Mouse (Mus musculus): ENCODE results near the gene Spryd3.

Gene Spryd3

GRCm38 (mm10) chr15:102146882-102147281 lies 10.8 kb upstream of the Spryd3 start:
- peak; percentile 72 for DNase-seq (ENCODE audit: low spot score)

GRCm38 (mm10) chr15:102146089-102146488 lies 10.1 kb upstream of the Spryd3 start:
- DNase-seq (ENCODE audit: low spot score): no peak

DNA sequence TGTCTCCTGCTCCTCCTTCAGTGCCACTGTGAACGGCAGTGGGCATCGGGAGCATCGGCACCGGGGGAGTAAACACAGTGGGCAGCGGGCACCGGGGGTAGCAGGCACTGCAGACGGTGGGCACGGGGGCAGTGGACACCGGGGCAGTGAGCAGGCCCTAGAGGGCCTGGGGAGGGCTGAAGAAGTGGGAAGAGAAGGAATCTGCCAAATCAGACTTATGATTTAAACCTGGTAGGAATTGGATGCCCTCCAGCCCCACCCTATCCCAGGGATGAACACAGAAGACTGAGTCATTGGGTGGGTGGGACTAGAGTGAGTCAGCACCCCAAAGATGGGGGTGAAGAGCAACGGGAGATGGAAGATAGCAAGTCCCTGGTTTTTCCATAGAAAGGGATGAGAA lies 9.3 kb upstream of the Spryd3 start:
- no peak for DNase-seq (ENCODE audit: low spot score)

- no peak for DNase-seq (ENCODE audit: low spot score)
These were observed 8.7 kb upstream of the Spryd3 start for GRCm38 (mm10) chr15:102144726-102145125.

DNA sequence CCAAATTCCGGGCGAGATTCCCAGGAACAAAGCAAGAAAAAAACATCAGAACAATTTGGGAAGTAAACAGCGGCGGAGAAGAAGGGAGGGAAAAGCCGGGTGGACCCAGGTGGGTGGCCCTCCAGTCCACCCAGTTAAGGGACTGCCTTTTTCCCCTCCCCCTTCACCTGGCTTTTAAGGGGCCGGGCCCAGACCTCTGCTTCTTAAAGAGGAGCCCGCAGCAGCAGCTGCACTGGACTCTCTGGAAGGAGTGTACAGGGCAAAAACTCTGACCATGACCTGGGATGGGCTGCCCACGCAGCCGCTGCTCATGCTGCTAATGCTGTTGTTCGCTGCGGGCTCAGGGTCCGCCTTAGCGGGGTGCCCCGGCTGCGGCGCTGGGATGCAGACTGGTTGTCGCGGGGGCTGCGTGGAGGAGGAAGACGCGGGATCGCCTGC lies 8.3 kb upstream of the Spryd3 start, which contains the start of gene Igfbp6:
Igfbp6 (plus strand) TSS at position 89 of the 438 bp plus-strand sequence.
- no peak for DNase-seq (ENCODE audit: low spot score)

DNA sequence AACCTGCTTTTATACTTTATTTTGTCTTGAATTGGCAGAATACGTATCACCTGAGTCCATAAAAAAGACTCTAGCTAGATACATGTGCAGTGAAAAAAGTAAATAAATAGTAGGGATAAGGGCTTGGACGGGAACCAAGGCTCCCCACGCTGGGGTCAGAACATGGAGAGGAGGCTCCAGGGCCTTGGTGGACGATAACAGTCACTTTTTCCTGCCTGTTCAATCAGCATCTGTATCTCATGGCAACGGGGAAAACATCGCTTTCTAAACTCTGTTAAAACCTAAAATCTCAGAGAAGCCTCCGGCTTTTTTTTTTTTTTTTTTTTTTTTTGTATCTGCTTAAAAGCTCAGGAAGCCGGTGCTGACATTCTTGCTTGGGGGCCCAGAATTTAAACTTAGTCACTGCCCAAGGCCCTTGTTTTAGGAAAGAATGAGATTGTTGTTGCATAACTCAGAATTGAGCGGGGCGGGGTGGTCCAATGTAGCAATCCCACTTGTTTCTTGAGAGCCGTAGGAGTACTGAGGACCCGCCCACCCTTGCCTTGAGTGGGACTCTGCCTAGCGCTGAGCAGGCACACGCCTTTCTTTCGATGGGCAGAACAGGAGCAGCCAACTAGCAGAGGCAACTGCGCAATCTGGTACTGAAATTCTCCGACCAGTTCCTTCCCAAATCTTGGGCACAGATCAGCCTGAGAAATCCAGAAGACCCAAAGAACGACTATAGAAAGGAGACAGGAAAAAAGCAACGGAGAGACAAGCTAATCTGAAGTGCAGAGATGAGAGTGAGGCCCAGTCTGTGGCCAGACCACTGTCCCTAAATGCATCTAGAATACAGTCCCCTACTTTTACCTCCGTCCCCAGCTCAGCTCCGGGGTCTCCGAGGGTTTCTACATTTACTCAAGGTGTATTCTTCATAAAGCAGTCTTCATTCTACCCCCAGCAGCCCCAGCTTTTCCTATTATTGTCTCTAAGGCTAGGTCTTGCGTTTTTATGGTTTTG lies 7.2 kb upstream of the Spryd3 start:
- DNase-seq (ENCODE audit: low spot score): no peak

DNA sequence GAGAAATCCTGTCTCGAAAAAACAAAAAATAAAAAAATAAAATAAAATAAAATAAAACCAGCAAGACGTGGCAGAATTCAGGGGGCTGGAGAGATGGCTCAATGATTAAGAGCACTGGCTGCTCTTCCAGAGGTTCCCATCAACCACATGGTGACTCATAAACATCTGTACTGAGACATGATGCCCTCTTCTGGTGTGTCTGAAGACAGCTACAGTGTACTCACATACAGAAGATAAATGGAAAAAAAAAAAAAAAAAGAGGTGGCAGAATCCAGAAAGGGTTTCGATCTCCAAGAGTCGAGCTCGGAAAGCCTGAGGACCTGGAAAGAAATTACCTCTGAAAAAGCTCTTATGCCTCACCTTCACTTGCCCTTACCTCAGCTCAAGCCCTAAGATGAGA lies 5.1 kb upstream of the Spryd3 start:
- no peak for DNase-seq (ENCODE audit: low spot score)

- DNase-seq (ENCODE audit: low spot score): no peak
These were observed 409 bp downstream of the Spryd3 start for GRCm38 (mm10) chr15:102135522-102136128.

DNA sequence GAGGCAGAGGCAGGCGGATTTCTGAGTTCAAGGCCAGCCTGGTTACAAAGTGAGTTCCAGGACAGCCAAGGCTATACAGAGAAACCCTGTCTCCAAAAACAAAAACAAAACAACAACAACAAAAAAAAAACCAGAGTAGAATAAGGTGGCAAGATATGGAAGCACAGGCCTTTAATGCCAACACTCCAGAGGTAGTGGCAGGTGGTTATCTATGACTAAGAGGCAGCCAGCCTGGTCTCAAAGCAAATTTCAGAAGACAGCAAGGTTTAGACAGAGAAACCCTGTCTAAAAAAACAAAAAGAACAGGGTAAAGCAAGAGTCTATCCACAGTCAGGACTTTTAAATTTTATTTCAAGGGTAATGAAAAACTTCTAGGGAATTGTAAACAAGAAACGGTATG lies 1.3 kb downstream of the Spryd3 start:
- no peak for DNase-seq (ENCODE audit: low spot score)

DNA sequence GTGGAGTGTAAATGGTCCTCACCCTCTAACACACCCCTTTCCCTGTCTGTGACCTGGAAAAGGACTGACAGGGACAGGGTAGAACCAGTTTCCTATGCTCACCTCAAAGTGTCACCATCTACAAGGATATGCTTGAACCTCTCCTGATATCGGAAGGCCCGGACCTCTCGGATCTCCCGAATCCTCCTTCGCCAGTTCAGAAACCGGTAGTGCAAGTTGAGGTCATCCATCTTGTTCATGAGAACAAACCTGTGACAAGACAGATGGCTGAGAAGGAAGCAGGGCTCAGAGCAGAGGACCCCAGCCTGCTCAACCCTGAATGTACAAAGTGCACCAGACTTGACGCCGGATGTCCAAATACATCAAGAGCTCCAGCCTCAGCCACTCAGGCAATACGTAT lies 2.7 kb downstream of the Spryd3 start:
- no peak for DNase-seq (ENCODE audit: low spot score)

DNA sequence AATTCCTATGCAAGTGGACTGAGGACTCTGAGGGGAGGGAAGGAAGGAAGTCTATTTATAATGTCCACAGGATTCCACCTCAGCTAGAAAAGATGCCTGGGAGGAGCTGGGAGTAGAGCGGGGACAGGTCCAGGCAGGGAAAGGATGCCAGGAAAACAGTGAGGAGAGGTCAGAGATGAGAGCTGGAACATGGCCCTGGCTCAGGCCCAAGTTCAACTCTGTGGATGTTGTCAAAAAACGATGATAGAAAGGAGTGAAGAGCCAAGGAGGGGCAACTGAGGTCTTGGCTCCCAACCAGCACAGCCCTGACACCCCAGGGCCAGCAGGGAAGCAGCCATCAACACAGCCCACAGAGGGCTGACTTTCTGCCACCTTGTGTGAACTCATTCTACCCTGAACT lies 9.7 kb downstream of the Spryd3 start:
- DNase-seq (ENCODE audit: low spot score): no peak

DNA sequence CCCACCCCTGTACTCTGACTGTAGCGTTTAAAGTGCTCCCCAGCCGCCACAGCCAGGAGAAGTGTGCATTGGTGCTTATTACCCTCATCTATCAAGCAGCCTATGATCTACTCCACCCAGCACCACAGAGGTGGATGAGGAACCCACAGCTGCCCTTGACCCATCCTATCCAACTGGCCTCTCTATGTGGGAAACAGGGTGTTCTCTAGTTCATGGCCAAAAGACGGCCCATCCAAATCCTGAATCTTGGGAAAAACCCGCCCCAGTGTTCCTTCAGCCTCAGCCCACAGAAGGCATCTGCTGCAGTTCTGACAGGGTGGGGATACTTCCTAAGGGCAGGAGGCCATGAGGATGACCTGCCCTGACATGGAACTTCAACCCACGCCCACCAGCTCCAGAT lies 15.5 kb downstream of the Spryd3 start:
- DNase-seq (ENCODE audit: low spot score): no peak

- DNase-seq (ENCODE audit: low spot score): no peak
These were observed 16.2 kb downstream of the Spryd3 start for GRCm38 (mm10) chr15:102119831-102120170.

- no peak for DNase-seq (ENCODE audit: low spot score)
These were observed 16.8 kb downstream of the Spryd3 start for GRCm38 (mm10) chr15:102119121-102119830.

DNA sequence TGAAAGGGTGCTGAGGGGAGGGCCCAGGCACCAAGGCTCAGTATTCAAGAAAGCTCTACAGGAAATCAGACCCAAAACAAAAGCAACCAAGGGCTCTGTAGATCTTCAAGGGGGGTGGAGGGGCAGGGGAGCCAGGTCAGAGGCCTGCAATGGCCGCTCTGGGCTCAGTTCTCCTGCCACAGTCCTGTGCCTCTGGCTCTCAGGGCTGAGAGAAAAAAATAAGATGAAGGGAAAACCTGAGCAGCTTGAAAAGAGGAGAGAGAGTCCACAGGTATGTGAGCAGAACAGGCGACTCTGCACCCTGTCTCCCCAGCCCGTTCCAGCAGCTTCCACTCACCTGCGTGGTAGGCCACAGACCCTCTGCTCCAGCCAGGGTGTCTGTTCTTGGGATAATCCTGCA lies 17.4 kb downstream of the Spryd3 start:
- DNase-seq (ENCODE audit: low spot score): no peak

DNA sequence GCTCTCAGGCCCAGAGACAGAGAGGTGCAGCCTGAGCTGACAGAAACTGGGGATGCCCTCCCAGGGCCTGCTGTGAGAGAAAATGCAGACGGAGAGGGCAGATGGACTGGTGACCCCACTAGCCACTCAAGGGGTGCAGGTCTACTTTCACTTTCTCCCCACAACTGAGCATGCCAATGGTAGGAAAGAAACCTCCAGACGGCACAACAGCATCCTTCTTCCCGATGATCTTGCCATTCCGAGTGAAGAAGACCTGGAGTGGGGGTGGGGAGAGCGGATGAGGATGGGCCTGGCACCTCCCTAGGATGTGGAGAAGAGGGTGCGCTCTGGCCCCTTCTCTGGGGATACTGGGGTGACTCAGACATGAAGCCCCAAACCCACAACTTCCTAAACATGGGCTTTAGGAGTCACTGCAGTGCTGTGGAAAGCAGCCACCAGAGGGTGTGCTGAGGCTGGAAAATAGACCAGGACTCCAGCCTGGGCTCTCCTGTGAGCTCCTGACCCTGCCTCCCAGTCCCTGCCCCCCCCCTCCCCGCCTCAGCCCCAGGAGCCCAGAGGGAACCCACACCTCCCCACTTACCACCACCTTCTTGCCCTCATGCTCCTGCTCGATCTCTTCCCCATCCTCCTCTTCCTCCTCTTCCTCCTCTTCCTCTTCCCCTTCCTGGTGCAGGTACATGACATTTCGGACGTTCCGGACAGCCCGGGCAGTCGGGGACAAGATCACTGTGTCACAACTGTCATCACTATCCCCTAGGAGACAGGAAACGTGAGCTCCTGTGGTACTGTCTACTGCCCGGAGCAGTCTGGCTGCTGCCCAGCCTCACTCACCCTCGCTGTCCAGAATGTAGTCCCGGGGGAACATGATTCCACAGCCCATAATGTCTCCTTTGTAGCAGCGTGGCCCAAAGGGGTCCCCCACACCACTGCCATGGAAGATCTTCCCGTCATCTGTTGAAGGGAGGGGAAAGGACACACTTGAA lies 18.3 kb downstream of the Spryd3 start:
- DNase-seq (ENCODE audit: low spot score): no peak

DNA sequence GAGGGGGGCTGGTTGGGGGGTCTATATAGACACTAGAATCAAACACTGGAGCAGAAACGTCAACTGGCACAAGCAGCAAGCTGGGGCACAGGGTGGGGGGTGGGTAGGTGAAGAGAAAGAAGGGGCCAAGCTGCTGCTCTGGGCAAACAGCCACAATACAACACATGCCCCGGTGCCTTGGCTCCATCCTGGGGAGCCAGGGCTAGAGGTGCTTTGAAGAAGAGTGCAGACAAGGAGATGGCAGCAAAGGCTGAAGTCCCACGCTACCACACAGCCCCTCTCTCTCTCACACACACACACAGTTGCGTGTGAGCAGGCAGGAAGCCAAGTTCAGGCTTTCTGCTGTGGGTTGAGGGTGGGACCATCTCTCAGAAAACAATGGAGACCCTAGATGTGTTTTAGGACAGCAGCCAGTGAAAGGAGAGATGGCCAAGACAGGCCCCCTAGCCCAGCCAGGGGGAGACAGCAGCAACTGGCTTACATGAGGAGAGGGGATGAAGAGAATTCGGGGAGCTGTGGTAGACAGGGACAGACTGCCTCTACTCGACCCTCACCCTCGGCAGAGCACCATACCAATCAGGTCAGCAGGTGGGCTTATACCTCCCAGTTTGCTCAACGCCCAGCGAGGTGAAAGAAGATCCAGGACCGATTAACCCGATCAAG lies 19.1 kb downstream of the Spryd3 start:
- no peak for DNase-seq (ENCODE audit: low spot score)

DNA sequence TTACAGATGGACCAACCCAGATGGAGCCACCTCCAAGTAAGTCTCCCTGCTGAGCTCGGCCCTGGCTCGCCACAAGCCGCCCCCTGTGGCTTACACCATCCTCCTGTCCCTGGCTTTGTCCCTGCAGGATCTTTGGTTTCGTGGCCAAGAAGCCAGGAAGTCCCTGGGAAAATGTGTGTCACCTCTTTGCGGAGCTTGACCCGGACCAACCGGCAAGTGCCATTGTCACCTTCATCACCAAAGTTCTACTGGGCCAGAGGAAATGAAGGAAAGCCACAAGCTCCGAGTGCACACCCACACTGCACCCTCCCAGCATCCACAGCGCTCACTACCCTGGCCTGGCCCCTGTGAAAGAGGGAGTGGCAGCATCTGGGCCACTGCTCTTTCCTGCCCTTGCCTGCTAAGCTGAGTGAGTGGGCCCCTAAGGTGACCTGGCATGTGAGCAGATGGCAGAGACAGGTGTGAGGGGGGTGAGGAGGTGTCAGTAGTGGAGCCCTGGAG lies 20.3 kb downstream of the Spryd3 start:
- DNase-seq (ENCODE audit: low spot score): no peak

GRCm38 (mm10) chr15:102114651-102115260 lies 21.3 kb downstream of the Spryd3 start:
- no peak for DNase-seq (ENCODE audit: low spot score)

DNA sequence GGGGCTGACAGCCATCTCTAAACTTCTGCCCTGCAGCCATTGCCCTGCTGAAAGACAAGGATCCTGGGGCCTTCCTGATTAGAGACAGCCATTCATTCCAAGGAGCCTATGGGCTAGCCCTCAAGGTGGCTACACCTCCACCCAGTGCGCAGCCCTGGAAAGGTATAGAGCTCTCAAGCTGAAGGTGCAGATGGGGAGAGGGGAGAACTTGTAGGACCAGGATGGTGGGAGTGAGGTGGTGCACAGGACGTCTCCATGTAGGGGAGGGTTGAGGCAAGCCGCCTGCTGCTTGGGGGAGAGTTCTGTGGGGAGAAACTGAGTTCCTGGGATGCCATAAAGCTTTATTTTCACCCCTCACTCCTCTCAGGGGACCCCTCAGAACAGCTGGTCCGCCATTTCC lies 22.4 kb downstream of the Spryd3 start:
- no peak for DNase-seq (ENCODE audit: low spot score)

Measured in embryo, embryonic 10.5 days (tissue).